Comparison of ENCODE assay signal across 9 mouse cellular contexts in the genomic region with DNA sequence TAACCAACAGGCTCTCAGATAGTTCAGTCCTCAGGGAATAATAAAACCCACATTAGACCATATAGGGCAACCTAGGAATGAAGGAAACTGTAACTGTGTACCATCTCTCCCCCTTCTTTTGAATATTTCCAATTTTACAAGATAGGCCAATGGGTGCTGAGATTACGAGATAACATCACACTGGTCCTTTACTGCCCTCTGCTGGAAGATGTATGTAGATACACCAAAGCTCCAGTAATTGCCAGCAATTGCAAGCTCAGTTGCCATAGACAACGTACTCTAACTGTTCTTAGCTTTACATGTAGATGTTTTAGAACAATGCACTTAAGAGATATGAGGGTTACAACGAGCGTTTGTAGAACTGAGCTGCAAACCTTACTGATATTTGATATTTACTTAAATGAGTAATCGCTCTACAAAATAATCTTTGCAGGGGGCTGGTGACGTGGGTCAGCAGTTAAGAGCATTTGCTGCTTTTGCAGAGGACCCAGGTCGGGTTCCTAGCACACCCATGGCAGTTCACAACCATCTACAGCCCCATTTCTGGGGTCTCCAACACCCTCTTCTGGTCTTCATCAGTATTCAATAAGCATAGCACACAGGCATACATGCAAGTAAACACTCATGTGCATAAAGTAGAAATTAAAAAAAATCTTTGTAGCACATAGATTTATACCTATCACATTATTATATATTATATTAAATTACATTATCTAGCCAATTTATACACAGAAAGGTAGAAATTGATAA. TPM values are rescaled to one million over a fixed set of nuclear protein-coding genes. Genes with fewer than 3 reads are reported as not detected.
DNase-seq lines count a peak whose midpoint lies in the region; ATAC-seq and TF ChIP-seq lines count a peak whose summit lies in the region.
"Had no signal": no experiment of that assay in that cellular context is flagged by ENCODE, and none has a peak within 500 bp of the region (broad histone marks: within the 10 kb centered on the region; RNA-seq: fewer than 3 reads in every experiment).

No protein-coding gene starts in this region.

- H3K36me3 ChIP-seq in heart, embryonic 11.5 days (ENCODE audit: control insufficient read depth, insufficient read depth, low read length), result no peaks in the 10 kb centered on the region
- no peaks in the 10 kb centered on the region for H3K36me3 ChIP-seq in G1E (replicated peaks)
- H3K36me3 ChIP-seq: limb, embryonic 12.5 days had no signal

- no peak for ATAC-seq in heart, embryonic 11.5 days (replicated peaks; ENCODE audit: insufficient number of reproducible peaks, low FRiP score, low TSS enrichment)
- ATAC-seq in G1E (ENCODE audit: extremely low read depth, insufficient number of reproducible peaks, low FRiP score, poor library complexity, severe bottlenecking), result no peak

- H3K4me2 ChIP-seq in heart, embryonic 11.5 days, result no peak overlapping the region
- H3K4me2 ChIP-seq: limb, embryonic 12.5 days had no signal

- no peaks in the 10 kb centered on the region for H3K4me1 ChIP-seq in heart, embryonic 11.5 days (ENCODE audit: control insufficient read depth, insufficient read depth, low read length)
- H3K4me1 ChIP-seq in G1E (ENCODE audit: insufficient read depth, low read depth, low read length), result 0 out of 2 replicates have a peak, but pooled peaks cover 2% of the 10 kb centered on the region
- H3K4me1 ChIP-seq: limb, embryonic 12.5 days had no signal

- H3K9me3 ChIP-seq in heart, embryonic 11.5 days (replicated peaks; ENCODE audit: control insufficient read depth, low read length), result no peaks in the 10 kb centered on the region
- no peaks in the 10 kb centered on the region for H3K9me3 ChIP-seq in G1E (replicated peaks)
- H3K9me3 ChIP-seq: limb, embryonic 12.5 days had no signal

- no peaks in the 10 kb centered on the region for H3K27me3 ChIP-seq in heart, embryonic 11.5 days (ENCODE audit: control insufficient read depth, insufficient read depth, low read length)
- H3K27me3 ChIP-seq in G1E (ENCODE audit: insufficient read depth, low read length), result peaks cover 9% of the 10 kb centered on the region; the same call in 1 of the 2 replicates
- H3K27me3 ChIP-seq: limb, embryonic 12.5 days had no signal

- H3K9ac ChIP-seq in heart, embryonic 11.5 days (ENCODE audit: low read depth, low read length), result no peak overlapping the region
- H3K9ac ChIP-seq: limb, embryonic 12.5 days had no signal

- 36% methylated on average over 7 of the region's 7 CpGs for WGBS in heart, embryonic 11.5 days (ENCODE audit: insufficient replicate concordance)

- DNase-seq in heart, adult 8-10 months (ENCODE audit: low spot score), result peak; percentile 76
- DNase-seq in G1E (ENCODE audit: low spot score), result peak; percentile 39
- peak; percentile 62 to 75 for DNase-seq in cerebellum, postnatal 14 days
- peak; percentile 46 to 51 for DNase-seq in heart, adult 9 months (ENCODE audit: low spot score in 2 of 2)
- peak; percentile 23 to 85 for DNase-seq in layer of hippocampus, adult 18-20 months (ENCODE audit: low spot score in 2 of 2)
- peak; percentile 72 for DNase-seq in lung, postnatal 36 days
- peak; percentile 20 for DNase-seq in right cerebral cortex, postnatal 25 days

- peak; percentile 65 for TF ChIP-seq CTCF in G1E (IDR thresholded peaks at IDR 0.05; ENCODE audit: low read depth, low read length)

- H3K4me3 ChIP-seq in heart, embryonic 11.5 days (ENCODE audit: low read depth, low read length), result no peak overlapping the region
- no peak overlapping the region for H3K4me3 ChIP-seq in G1E (ENCODE audit: low read depth, low read length)
- H3K4me3 ChIP-seq: limb, embryonic 12.5 days had no signal

- no peak overlapping the region for H3K27ac ChIP-seq in heart, embryonic 11.5 days (ENCODE audit: low read depth, low read length)
- H3K27ac ChIP-seq: limb, embryonic 12.5 days had no signal

RNA-seq across cellular contexts. Expression of a gene that starts 10.5 kb away (rescaled TPM):
- total RNA-seq in heart, adult 8-10 months (2022), result 10 to 100 TPM; 25.2 to 36.2 (median 30.8) TPM
- 79.8 and 80.5 TPM in 2 replicates for polyA plus RNA-seq in heart, embryonic 11.5 days (2014; fragmentation: Nextera tagmentation; extraction: Ambion mirVana)
- total RNA-seq in G1E (2014; fragmentation: Nextera tagmentation) (133 and 144 TPM in 2 replicates), G1E (2017) (108 and 136 TPM in 2 replicates)
- polyA plus RNA-seq in G1E (2012), result 23.7 and 36.0 TPM in 2 replicates
- total RNA-seq in layer of hippocampus, adult 18-20 months (2021), result 10 to 100 TPM; 86.1 to 90.0 TPM

RNA-seq across cellular contexts. Expression of a gene that starts 59.5 kb away (rescaled TPM):
- under 1 TPM in 3 of 4 experiments, not detected in 1; 0.19 to 0.57 (median 0.25) TPM for total RNA-seq in heart, adult 8-10 months (2022)
- 2.4 and 2.7 TPM in 2 replicates for polyA plus RNA-seq in heart, embryonic 11.5 days (2014; fragmentation: Nextera tagmentation; extraction: Ambion mirVana)
- total RNA-seq in G1E (2014; fragmentation: Nextera tagmentation), result not detected in 2 replicates
- total RNA-seq in G1E (2017), result 0.05 TPM in 1 of 2 replicates, not detected in the other
- not detected in 2 replicates for polyA plus RNA-seq in G1E (2012)
- total RNA-seq in layer of hippocampus, adult 18-20 months (2021), result 1 to 10 TPM in 1 of 2 experiments, under 1 TPM in 1; 0.97 to 1.4 TPM

RNA-seq across cellular contexts. Expression of a gene that starts 59.6 kb away (rescaled TPM):
- total RNA-seq in heart, adult 8-10 months (2022), result not detected
- not detected in 2 replicates for polyA plus RNA-seq in heart, embryonic 11.5 days (2014; fragmentation: Nextera tagmentation; extraction: Ambion mirVana)
- not detected in 2 replicates for total RNA-seq in G1E (2014; fragmentation: Nextera tagmentation)
- not detected in 2 replicates for total RNA-seq in G1E (2017)
- polyA plus RNA-seq in G1E (2012), result not detected in 2 replicates
- not detected for total RNA-seq in layer of hippocampus, adult 18-20 months (2021)
- polyA plus RNA-seq: limb, embryonic 12.5 days had no signal

Comparison
In these comparisons a context has a peak if more than half of its experiments do, and no peak if none do; other contexts are left out.
1. DNase-seq: peak in every context shown above with its lines; median percentile 76 in heart, adult 8-10 months; 72 in lung, postnatal 36 days; 68 in cerebellum, postnatal 14 days; 54 in layer of hippocampus, adult 18-20 months; 48 in heart, adult 9 months; 39 in G1E; 20 in right cerebral cortex, postnatal 25 days.